Mouse (Mus musculus): ENCODE results near the gene Samd4. TPM values are rescaled to one million over a fixed set of nuclear protein-coding genes. Genes with fewer than 3 reads are reported as not detected.

The Samd4 gene
- polyA plus RNA-seq, 1 experiment from 2014 or later, result 2.9 TPM

DNA sequence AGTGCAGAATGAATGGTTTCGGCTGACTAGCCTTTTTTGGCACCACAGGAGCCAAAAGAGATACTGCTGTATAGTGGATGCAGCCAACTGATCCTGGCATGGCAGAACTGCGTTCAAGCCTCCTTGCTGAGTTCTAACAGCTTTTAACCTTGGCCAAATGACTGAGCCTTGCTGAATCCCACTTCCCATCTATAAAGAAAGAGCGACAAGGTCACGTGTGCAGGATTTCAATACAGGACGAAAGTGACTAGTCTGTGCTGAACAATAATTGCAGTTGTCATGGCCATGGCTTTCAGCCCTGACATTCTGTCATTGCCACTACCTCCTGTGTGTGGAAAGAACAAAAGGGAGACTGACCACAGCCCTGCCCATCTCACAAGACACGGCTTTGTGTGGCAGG, 99.5 kb downstream of the Samd4 start:
- no peaks in the 10 kb centered on the region for H3K27me3 ChIP-seq (ENCODE audit: control insufficient read depth, insufficient read depth, low read length)
- H3K27ac ChIP-seq (ENCODE audit: low read depth, low read length), result no peak overlapping the region
- no peak for ATAC-seq (replicated peaks; ENCODE audit: low FRiP score)
- no peak overlapping the region for H3K9ac ChIP-seq (ENCODE audit: low read length)
- DNase-seq (ENCODE audit: low spot score), result no peak
- no peaks in the 10 kb centered on the region for H3K36me3 ChIP-seq (ENCODE audit: control insufficient read depth, insufficient read depth, low read length)
- H3K9me3 ChIP-seq (ENCODE audit: control insufficient read depth, low read length), result no peaks in the 10 kb centered on the region
- no peak overlapping the region for H3K4me3 ChIP-seq (ENCODE audit: low read depth, low read length)
- WGBS, result 76% methylated on average over 6 of the region's 6 CpGs
- no peaks in the 10 kb centered on the region; the same call in 1 of the 2 replicates for H3K4me1 ChIP-seq (replicated peaks; ENCODE audit: control insufficient read depth, insufficient read depth, low read length)
- no peak overlapping the region for H3K4me2 ChIP-seq (ENCODE audit: low read depth, low read length, severe bottlenecking)

DNA sequence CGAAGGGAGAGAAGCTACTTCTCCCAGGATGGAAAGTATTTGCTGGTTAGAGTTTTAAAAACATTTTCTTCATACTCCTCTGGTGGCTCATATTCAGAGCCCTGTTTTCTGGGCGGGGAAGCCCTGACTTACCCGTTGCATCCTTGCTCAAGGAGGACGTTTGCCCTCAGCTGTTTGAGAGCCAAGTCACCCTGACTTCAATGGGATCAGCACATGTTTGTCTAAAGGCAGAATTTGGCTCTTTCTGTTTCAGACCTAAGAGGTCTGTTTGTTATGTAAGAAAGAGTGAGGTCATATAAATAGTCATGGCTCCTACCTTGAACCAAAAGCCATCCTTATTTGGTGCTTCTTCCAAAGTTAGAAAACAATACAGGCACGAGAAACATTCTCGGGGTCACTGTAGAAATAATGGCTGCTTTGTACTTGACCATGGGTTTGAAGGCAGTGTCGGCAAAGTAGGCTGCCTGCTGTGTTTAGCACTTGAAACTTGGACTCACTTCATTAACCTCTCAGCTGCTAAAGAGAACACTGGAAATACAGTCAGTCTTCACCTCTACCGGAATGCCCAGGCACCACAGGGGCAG, 102.0 kb downstream of the Samd4 start:
- no peak overlapping the region for H3K4me2 ChIP-seq (ENCODE audit: low read depth, low read length, severe bottlenecking)
- ATAC-seq (replicated peaks; ENCODE audit: low FRiP score), result no peak
- H3K9me3 ChIP-seq (ENCODE audit: control insufficient read depth, low read length), result no peaks in the 10 kb centered on the region
- no peak overlapping the region for H3K9ac ChIP-seq (ENCODE audit: low read length)
- H3K36me3 ChIP-seq (ENCODE audit: control insufficient read depth, insufficient read depth, low read length), result no peaks in the 10 kb centered on the region
- H3K4me3 ChIP-seq (ENCODE audit: low read depth, low read length), result no peak overlapping the region
- no peak overlapping the region for H3K27ac ChIP-seq (ENCODE audit: low read depth, low read length)
- H3K4me1 ChIP-seq (replicated peaks; ENCODE audit: control insufficient read depth, insufficient read depth, low read length), result peaks cover 1% of the 10 kb centered on the region; the same call in 1 of the 2 replicates
- H3K27me3 ChIP-seq (ENCODE audit: control insufficient read depth, insufficient read depth, low read length), result no peaks in the 10 kb centered on the region
- no peak for DNase-seq (ENCODE audit: low spot score)
- WGBS, result 63% methylated on average over 8 of the region's 8 CpGs

DNA sequence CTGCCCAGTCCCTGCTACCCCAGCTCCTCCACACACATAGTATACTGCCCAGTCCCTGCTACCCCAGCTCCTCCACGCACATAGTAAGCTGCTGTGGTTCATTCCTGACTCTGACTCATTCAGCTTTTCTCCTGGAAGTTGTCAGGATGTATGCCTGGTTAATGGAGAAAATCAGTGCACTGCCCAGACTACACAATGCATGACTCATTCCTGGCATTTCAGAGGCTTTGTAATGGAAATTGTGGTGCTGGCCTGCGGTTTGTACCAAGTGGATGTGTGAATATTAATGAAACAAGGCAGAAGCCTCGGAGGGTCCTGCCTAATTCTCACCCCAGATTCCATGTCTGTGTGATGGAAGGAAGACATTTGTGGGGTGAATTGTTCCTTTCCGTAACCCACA, 107.0 kb downstream of the Samd4 start:
- H3K36me3 ChIP-seq (ENCODE audit: control insufficient read depth, insufficient read depth, low read length), result no peaks in the 10 kb centered on the region
- H3K4me2 ChIP-seq (ENCODE audit: low read depth, low read length, severe bottlenecking), result no peak overlapping the region
- H3K4me3 ChIP-seq (ENCODE audit: low read depth, low read length), result no peak overlapping the region
- ATAC-seq (replicated peaks; ENCODE audit: low FRiP score) (peak; percentile 90), DNase-seq (ENCODE audit: low spot score) (peak; percentile 65)
- H3K9ac ChIP-seq (ENCODE audit: low read length), result no peak overlapping the region
- H3K4me1 ChIP-seq (replicated peaks; ENCODE audit: control insufficient read depth, insufficient read depth, low read length), result peaks cover 4% of the 10 kb centered on the region; the same call in 1 of the 2 replicates
- peak overlapping the region; percentile 65; the same call in 1 of the 2 replicates for H3K27ac ChIP-seq (ENCODE audit: low read depth, low read length)
- H3K27me3 ChIP-seq (ENCODE audit: control insufficient read depth, insufficient read depth, low read length), result no peaks in the 10 kb centered on the region
- no peaks in the 10 kb centered on the region for H3K9me3 ChIP-seq (ENCODE audit: control insufficient read depth, low read length)
- WGBS, result 21% methylated on average over 4 of the region's 4 CpGs

DNA sequence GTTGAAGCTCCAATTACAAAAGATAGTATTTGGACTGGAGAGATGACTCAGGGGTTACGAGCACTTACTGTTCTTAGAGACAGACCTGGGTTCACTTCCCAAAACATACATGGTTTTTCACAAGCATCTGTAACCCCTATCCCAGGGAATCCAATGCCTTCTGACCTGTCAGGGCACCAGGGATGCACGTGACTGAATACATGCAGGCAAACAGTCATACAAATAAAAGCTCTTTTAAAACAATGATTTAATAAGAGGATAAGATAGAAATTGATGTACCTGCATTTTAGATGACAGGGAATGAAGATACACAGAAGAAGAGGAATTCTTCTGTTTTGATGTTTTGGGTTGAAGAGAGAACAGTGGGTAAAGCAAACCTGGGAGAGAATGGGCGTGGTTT, 107.8 kb downstream of the Samd4 start:
- Histone ChIP-seq H3K36me3 (ENCODE audit: control insufficient read depth, insufficient read depth, low read length) (no peaks in the 10 kb centered on the region), H3K9ac (ENCODE audit: low read length) (no peak overlapping the region), H3K4me2 (ENCODE audit: low read depth, low read length, severe bottlenecking) (no peak overlapping the region), H3K27ac (ENCODE audit: low read depth, low read length) (no peak overlapping the region), H3K27me3 (ENCODE audit: control insufficient read depth, insufficient read depth, low read length) (no peaks in the 10 kb centered on the region), H3K9me3 (ENCODE audit: control insufficient read depth, low read length) (no peaks in the 10 kb centered on the region), H3K4me1 (replicated peaks; ENCODE audit: control insufficient read depth, insufficient read depth, low read length) (peaks cover 4% of the 10 kb centered on the region; the same call in 1 of the 2 replicates), H3K4me3 (ENCODE audit: low read depth, low read length) (no peak overlapping the region)
- ATAC-seq (replicated peaks; ENCODE audit: low FRiP score) (no peak), DNase-seq (ENCODE audit: low spot score) (no peak)
- 83% methylated on average over 3 of the region's 3 CpGs for WGBS

DNA sequence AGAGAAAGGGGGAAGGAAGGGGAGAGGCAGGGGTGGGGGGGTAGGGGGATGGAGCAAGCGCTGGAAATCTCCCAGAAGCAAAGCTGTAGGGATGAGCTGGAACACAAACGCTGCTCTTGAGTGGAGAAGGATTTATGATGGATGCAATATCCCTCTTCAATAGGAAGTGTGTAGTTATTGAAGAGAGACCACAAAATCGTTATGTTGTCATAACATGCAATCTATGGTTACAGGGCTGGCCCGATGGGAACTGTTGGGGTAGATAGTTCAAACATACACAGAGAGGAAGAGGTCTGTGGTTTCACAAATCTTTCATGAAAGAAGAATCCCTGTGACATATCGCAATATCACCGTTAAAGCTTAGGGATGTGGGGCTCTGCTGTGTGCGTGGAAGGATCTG, 112.0 kb downstream of the Samd4 start:
- WGBS, result 93% methylated on average over 7 of the region's 7 CpGs
- no peak overlapping the region for H3K27ac ChIP-seq (ENCODE audit: low read depth, low read length)
- ATAC-seq (replicated peaks; ENCODE audit: low FRiP score) (no peak), DNase-seq (ENCODE audit: low spot score) (no peak)
- H3K9ac ChIP-seq (ENCODE audit: low read length), result no peak overlapping the region
- H3K4me1 ChIP-seq (replicated peaks; ENCODE audit: control insufficient read depth, insufficient read depth, low read length), result peaks cover 2% of the 10 kb centered on the region; the same call in 1 of the 2 replicates
- H3K9me3 ChIP-seq (ENCODE audit: control insufficient read depth, low read length), result no peaks in the 10 kb centered on the region
- H3K4me3 ChIP-seq (ENCODE audit: low read depth, low read length), result no peak overlapping the region
- no peaks in the 10 kb centered on the region for H3K27me3 ChIP-seq (ENCODE audit: control insufficient read depth, insufficient read depth, low read length)
- H3K4me2 ChIP-seq (ENCODE audit: low read depth, low read length, severe bottlenecking), result no peak overlapping the region
- no peaks in the 10 kb centered on the region for H3K36me3 ChIP-seq (ENCODE audit: control insufficient read depth, insufficient read depth, low read length)

DNA sequence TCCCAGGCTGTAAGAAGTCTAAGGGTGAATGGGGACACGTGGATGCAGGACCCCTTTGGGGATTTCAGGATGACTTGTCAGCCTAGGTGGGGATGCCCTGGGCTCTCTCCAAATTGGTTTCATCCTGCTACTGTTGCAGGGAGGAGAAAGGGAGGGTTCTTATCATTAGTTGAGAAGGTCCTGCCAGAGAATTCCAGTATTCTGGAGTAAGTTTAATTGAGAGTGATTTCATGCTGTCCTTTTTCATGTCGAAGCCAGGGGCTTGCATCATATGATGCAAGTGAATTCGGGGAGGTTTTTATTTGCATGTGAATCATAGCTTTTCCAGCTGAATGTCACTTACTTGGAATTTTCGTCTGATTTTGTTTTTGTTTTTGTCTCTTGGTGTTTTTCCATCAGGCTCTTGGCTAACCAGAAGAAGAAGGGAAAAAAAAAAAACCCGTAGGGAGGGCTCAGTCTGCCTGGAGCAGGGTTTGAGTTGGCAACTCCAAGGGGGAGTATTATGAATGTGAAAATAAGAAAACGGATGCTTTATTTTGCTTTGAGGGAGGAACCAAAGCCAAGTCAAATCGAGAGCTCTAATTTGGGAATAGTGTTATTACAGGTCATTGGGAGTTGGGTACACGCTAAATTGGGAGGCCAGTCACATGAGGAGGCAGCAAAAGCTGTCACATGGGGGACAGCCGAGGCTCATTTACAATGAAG, 116.8 kb downstream of the Samd4 start:
- H3K4me3 ChIP-seq (ENCODE audit: low read depth, low read length), result no peak overlapping the region
- no peak for ATAC-seq (replicated peaks; ENCODE audit: low FRiP score)
- no peaks in the 10 kb centered on the region for H3K4me1 ChIP-seq (replicated peaks; ENCODE audit: control insufficient read depth, insufficient read depth, low read length)
- H3K9ac ChIP-seq (ENCODE audit: low read length), result no peak overlapping the region
- no peak for DNase-seq (ENCODE audit: low spot score)
- no peak overlapping the region for H3K27ac ChIP-seq (ENCODE audit: low read depth, low read length)
- H3K9me3 ChIP-seq (ENCODE audit: control insufficient read depth, low read length), result no peaks in the 10 kb centered on the region
- 70% methylated on average over 9 of the region's 9 CpGs for WGBS
- H3K4me2 ChIP-seq (ENCODE audit: low read depth, low read length, severe bottlenecking), result no peak overlapping the region
- H3K27me3 ChIP-seq (ENCODE audit: control insufficient read depth, insufficient read depth, low read length), result no peaks in the 10 kb centered on the region
- no peaks in the 10 kb centered on the region for H3K36me3 ChIP-seq (ENCODE audit: control insufficient read depth, insufficient read depth, low read length)

DNA sequence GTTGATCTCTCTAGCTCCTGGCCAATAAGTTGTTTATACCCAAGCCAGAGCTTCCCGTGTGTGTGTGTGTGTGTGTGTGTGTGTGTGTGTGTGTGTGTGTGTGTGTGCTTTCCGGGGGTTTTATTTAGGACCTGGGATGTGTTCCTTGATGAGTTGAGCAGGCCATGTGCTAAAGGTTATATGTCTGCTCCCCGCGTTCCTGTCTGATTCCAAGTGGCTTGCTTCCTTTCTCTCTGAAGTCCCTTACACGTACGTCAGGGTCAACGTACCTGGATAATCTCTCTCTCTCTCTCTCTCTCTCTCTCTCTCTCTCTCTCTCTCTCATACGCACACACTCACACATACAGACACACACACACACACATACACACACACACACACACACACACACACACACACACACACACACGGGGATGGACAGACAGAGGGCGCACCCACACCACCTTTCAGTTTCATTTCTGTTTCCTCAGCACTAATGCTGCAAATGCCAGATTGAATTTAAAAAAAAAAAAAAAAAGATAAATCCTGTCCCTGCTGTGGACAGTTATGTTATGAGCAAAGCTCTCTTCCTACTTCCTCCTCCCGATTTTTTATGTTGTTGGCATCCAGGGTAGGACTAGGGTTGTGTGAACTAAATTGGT, 117.6 kb downstream of the Samd4 start:
- no peaks in the 10 kb centered on the region for H3K27me3 ChIP-seq (ENCODE audit: control insufficient read depth, insufficient read depth, low read length)
- no peak overlapping the region for H3K27ac ChIP-seq (ENCODE audit: low read depth, low read length)
- no peak overlapping the region for H3K4me2 ChIP-seq (ENCODE audit: low read depth, low read length, severe bottlenecking)
- H3K36me3 ChIP-seq (ENCODE audit: control insufficient read depth, insufficient read depth, low read length), result no peaks in the 10 kb centered on the region
- H3K9me3 ChIP-seq (ENCODE audit: control insufficient read depth, low read length), result no peaks in the 10 kb centered on the region
- DNase-seq (ENCODE audit: low spot score), result no peak
- no peaks in the 10 kb centered on the region for H3K4me1 ChIP-seq (replicated peaks; ENCODE audit: control insufficient read depth, insufficient read depth, low read length)
- WGBS, result 90% methylated on average over 10 of the region's 11 CpGs
- H3K9ac ChIP-seq (ENCODE audit: low read length), result no peak overlapping the region
- ATAC-seq (replicated peaks; ENCODE audit: low FRiP score), result no peak
- no peak overlapping the region for H3K4me3 ChIP-seq (ENCODE audit: low read depth, low read length)

DNA sequence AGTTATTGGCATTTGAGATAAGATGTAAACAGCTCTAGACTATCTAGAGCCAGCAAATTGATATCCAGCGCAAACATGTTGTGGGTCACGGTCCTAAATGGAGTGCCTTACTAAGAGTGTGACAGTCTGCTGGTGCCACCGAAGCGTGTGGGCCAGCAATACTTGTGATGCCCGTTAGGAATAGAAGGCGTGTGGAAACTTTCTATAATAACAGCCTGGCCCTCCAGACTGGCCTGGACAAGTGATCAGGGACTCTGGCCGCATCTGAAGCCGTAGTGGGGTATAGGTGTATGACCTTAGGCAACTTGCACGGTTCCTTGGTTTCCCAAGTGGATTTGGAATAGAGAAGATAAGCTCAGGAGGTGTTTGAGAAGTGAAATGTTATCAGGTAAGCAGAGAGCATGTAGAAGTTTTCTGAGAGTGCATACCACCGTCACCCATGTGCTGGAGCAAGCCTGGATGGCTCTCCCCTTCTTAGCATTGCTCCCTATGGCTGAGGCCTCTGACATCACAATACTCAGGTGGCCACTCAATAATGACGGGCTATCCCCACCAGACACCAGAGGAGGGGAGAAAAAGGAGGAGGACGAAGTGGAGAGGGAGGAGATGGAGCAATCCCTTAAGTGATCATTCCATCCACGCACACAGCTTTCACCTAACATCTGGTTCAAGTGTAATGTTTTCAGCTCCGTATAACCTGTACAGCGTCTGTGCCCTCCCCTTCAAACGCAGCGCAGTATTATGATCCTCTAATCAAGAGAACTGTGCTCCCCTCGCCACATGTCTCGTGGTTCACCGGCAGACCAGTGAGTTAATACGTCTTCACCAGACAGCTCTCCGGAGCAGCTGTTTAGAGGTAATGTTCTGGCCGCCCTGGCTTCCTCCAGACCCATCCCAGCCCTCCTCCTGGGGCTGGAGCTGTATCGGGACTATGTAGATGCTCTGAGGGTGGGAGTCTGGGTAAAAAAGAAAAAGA, 118.4 kb downstream of the Samd4 start:
- Histone ChIP-seq H3K4me3 (ENCODE audit: low read depth, low read length) (no peak overlapping the region), H3K27ac (ENCODE audit: low read depth, low read length) (no peak overlapping the region), H3K9ac (ENCODE audit: low read length) (no peak overlapping the region), H3K4me2 (ENCODE audit: low read depth, low read length, severe bottlenecking) (no peak overlapping the region), H3K9me3 (ENCODE audit: control insufficient read depth, low read length) (no peaks in the 10 kb centered on the region), H3K36me3 (ENCODE audit: control insufficient read depth, insufficient read depth, low read length) (no peaks in the 10 kb centered on the region), H3K4me1 (replicated peaks; ENCODE audit: control insufficient read depth, insufficient read depth, low read length) (no peaks in the 10 kb centered on the region), H3K27me3 (ENCODE audit: control insufficient read depth, insufficient read depth, low read length) (no peaks in the 10 kb centered on the region)
- 85% methylated on average over 24 of the region's 24 CpGs for WGBS
- DNase-seq (ENCODE audit: low spot score) (no peak), ATAC-seq (replicated peaks; ENCODE audit: low FRiP score) (no peak)
